Mouse (Mus musculus) lung, postnatal 0 days (tissue): ENCODE measurements at regions not wholly inside any gene's neighbourhood (a gene's known extent, or its start where the extent isn't known, plus 50 kb on each side); places are given as distances from the start of the nearest gene placed in this dataset.

Source experiments
- ATAC-seq: fragments of 200-750 bp; cut with Nextera tagmentation; 2 replicates; pipeline ENCODE4 v1.8.0; 2017; ENCODE audit warnings: moderate library complexity
- DNase-seq: peaks from one replicate; pipeline ENCODE4 v3.0.0-alpha.2; 2016; ENCODE audit warnings: low spot score
- H3K27ac ChIP-seq: fragments of 300-500 bp; sonication (generic); 2 replicates; pipeline ENCODE4 v1.5.1; 2014; ENCODE audit warnings: antibody characterized with exemption, mild to moderate bottlenecking, low read length, mixed read lengths
- H3K27me3 ChIP-seq: fragments of 300-500 bp; sonication (generic); replicated peaks from 2 replicates; pipeline ENCODE4 v1.6.1; 2014; ENCODE audit warnings: low read length, mixed read lengths; ENCODE audit not compliant: insufficient read depth
- H3K36me3 ChIP-seq: fragments of 300-500 bp; sonication (generic); 2 replicates; pipeline ENCODE4 v1.6.1; 2014; ENCODE audit warnings: low read length, mixed read lengths; ENCODE audit not compliant: insufficient read depth
- H3K4me1 ChIP-seq: fragments of 300-500 bp; sonication (generic); 2 replicates; pipeline ENCODE4 v1.6.1; 2014; ENCODE audit warnings: antibody characterized with exemption, low read depth, low read length, mixed read lengths; ENCODE audit not compliant: insufficient read depth
- H3K4me2 ChIP-seq: fragments of 300-500 bp; sonication (generic); replicated peaks from 2 replicates; pipeline ENCODE4 v1.6.1; 2014; ENCODE audit warnings: low read depth, mild to moderate bottlenecking, low read length, moderate library complexity, mixed read lengths
- H3K4me3 ChIP-seq: fragments of 300-500 bp; sonication (generic); 2 replicates; pipeline ENCODE4 v1.5.1; 2014; ENCODE audit warnings: low read depth, low read length
- H3K9ac ChIP-seq: fragments of 300-500 bp; sonication (generic); replicated peaks from 2 replicates; pipeline ENCODE4 v1.6.1; 2014; ENCODE audit warnings: low read depth, mild to moderate bottlenecking
- H3K9me3 ChIP-seq: fragments of 300-500 bp; sonication (generic); 2 replicates; pipeline ENCODE4 v1.6.1; 2016; ENCODE audit warnings: low read length, mixed read lengths
- CTCF ChIP-seq: IDR thresholded peaks from 2 replicates; pipeline ENCODE4 v1.5.1; 2016; ENCODE audit warnings: antibody characterized with exemption, mild to moderate bottlenecking
- EP300 ChIP-seq: IDR thresholded peaks from 2 replicates; pipeline ENCODE4 v1.6.1; 2016; ENCODE audit warnings: antibody characterized with exemption, mild to moderate bottlenecking, control low read depth
- WGBS: fragments of 180-500 bp; shearing (Covaris S2); extraction: QIAGEN DNeasy Blood & Tissue Kit; methylation state at CpG from one replicate; pipeline ENCODE4 v1.1.7; 2014; 5-methylcytosine and 5-hydroxymethylcytosine counted together

- 41% methylated on average over 3 of the region's 3 CpGs for WGBS
- DNase-seq: no peak
- Histone ChIP-seq H3K36me3 (no peaks in the 10 kb centered on the region), H3K4me3 (no peak overlapping the region), H3K4me1 (no peaks in the 10 kb centered on the region), H3K9ac (no peak overlapping the region), H3K9me3 (no peaks in the 10 kb centered on the region), H3K27ac (no peak overlapping the region), H3K27me3 (no peaks in the 10 kb centered on the region), H3K4me2 (no peak overlapping the region)
- no peak for TF ChIP-seq CTCF
- no peak for TF ChIP-seq EP300
- no peak for ATAC-seq
Measured at GRCm38 (mm10) chr12:29323534-29323933, 204.7 kb upstream of the Myt1l start.

- ATAC-seq (no peak), DNase-seq (no peak)
- 74% methylated on average over 3 of the region's 3 CpGs for WGBS
- H3K9me3 ChIP-seq: no peaks in the 10 kb centered on the region
- H3K9ac ChIP-seq: no peak overlapping the region
- H3K36me3 ChIP-seq: no peaks in the 10 kb centered on the region
- no peak overlapping the region for H3K4me2 ChIP-seq
- no peak overlapping the region for H3K27ac ChIP-seq
- no peak overlapping the region for H3K4me3 ChIP-seq
- no peaks in the 10 kb centered on the region for H3K27me3 ChIP-seq
- H3K4me1 ChIP-seq: no peaks in the 10 kb centered on the region
- TF ChIP-seq CTCF (no peak), EP300 (no peak)
Measured at GRCm38 (mm10) chr12:29335839-29336469, 192.2 kb upstream of the Myt1l start.

- Histone ChIP-seq H3K4me1 (no peaks in the 10 kb centered on the region), H3K27me3 (no peaks in the 10 kb centered on the region), H3K9ac (no peak overlapping the region), H3K36me3 (no peaks in the 10 kb centered on the region), H3K4me3 (no peak overlapping the region), H3K9me3 (no peaks in the 10 kb centered on the region), H3K27ac (no peak overlapping the region), H3K4me2 (no peak overlapping the region)
- no peak for TF ChIP-seq CTCF
- DNase-seq (no peak), ATAC-seq (no peak)
- 83% methylated on average over 2 of the region's 2 CpGs for WGBS
Measured at GRCm38 (mm10) chr12:29337336-29337735, 190.8 kb upstream of the Myt1l start.

GRCm38 (mm10) chr12:29341388-29341995 lies 186.7 kb upstream of the Myt1l start:
- Histone ChIP-seq H3K27ac (no peak overlapping the region), H3K4me1 (no peaks in the 10 kb centered on the region), H3K27me3 (no peaks in the 10 kb centered on the region), H3K9ac (no peak overlapping the region), H3K4me3 (no peak overlapping the region), H3K9me3 (no peaks in the 10 kb centered on the region), H3K36me3 (no peaks in the 10 kb centered on the region), H3K4me2 (no peak overlapping the region)
- ATAC-seq (no peak), DNase-seq (no peak)
- TF ChIP-seq CTCF (no peak), EP300 (no peak)
- WGBS: 26% methylated on average over 7 of the region's 7 CpGs

- TF ChIP-seq CTCF: no peak
- no peak for TF ChIP-seq EP300
- no peak overlapping the region for H3K4me2 ChIP-seq
- DNase-seq: no peak
- H3K27me3 ChIP-seq: no peaks in the 10 kb centered on the region
- ATAC-seq: no peak
- WGBS: 65% methylated on average over 12 of the region's 12 CpGs
- H3K27ac ChIP-seq: no peak overlapping the region
- no peaks in the 10 kb centered on the region for H3K9me3 ChIP-seq
- H3K4me1 ChIP-seq: no peaks in the 10 kb centered on the region
- no peaks in the 10 kb centered on the region for H3K36me3 ChIP-seq
- no peak overlapping the region for H3K9ac ChIP-seq
- H3K4me3 ChIP-seq: no peak overlapping the region
Measured at GRCm38 (mm10) chr12:29343147-29343852, 184.9 kb upstream of the Myt1l start.

GRCm38 (mm10) chr12:29348698-29349097 lies 179.5 kb upstream of the Myt1l start:
- Histone ChIP-seq H3K4me1 (no peaks in the 10 kb centered on the region), H3K4me2 (no peak overlapping the region), H3K27ac (no peak overlapping the region), H3K27me3 (no peaks in the 10 kb centered on the region), H3K4me3 (no peak overlapping the region), H3K36me3 (no peaks in the 10 kb centered on the region), H3K9ac (no peak overlapping the region), H3K9me3 (no peaks in the 10 kb centered on the region)
- WGBS: 47% methylated on average over 2 of the region's 2 CpGs
- no peak for ATAC-seq
- no peak for TF ChIP-seq CTCF
- TF ChIP-seq EP300: no peak
- no peak for DNase-seq
